Mouse (Mus musculus) midbrain, embryonic 16.5 days (tissue): ENCODE measurements around the gene Mrps26. TPM values are rescaled to one million over a fixed set of nuclear protein-coding genes. Genes with fewer than 3 reads are reported as not detected.
"Not testable (repeated sequence)": the region's sequence is repeated elsewhere in the genome, so short reads cannot be mapped to it uniquely, and the experiment has no call there.

Source experiments
- ATAC-seq: fragments of 200-750 bp; cut with Nextera tagmentation; 2 replicates; pipeline ENCODE4 v1.8.0; 2017; ENCODE audit warnings: moderate TSS enrichment
- H3K27ac ChIP-seq: fragments of 300-500 bp; sonication (generic); 2 replicates; pipeline ENCODE4 v1.5.1; 2014; ENCODE audit warnings: mild to moderate bottlenecking, low read length, mixed read lengths
- H3K27me3 ChIP-seq: fragments of 300-500 bp; sonication (generic); 2 replicates; pipeline ENCODE4 v1.6.1; 2014; ENCODE audit warnings: low read depth, low read length, mixed read lengths; ENCODE audit not compliant: control insufficient read depth, insufficient read depth
- H3K36me3 ChIP-seq: fragments of 300-500 bp; sonication (generic); 2 replicates; pipeline ENCODE4 v1.6.1; 2014; ENCODE audit warnings: mild to moderate bottlenecking, low read length, moderate library complexity, mixed read lengths; ENCODE audit not compliant: control insufficient read depth, insufficient read depth
- H3K4me1 ChIP-seq: fragments of 300-500 bp; sonication (generic); 2 replicates; pipeline ENCODE4 v1.6.1; 2014; ENCODE audit warnings: mild to moderate bottlenecking, low read length, mixed read lengths; ENCODE audit not compliant: control insufficient read depth, insufficient read depth
- H3K4me2 ChIP-seq: fragments of 300-500 bp; sonication (generic); 2 replicates; pipeline ENCODE4 v1.6.1; 2014; ENCODE audit warnings: mild to moderate bottlenecking, low read length, mixed read lengths
- H3K4me3 ChIP-seq: fragments of 300-500 bp; sonication (generic); 2 replicates; pipeline ENCODE4 v1.5.1; 2014; ENCODE audit warnings: low read depth, mild to moderate bottlenecking, low read length, moderate library complexity, mixed read lengths
- H3K9ac ChIP-seq: fragments of 300-500 bp; sonication (generic); 2 replicates; pipeline ENCODE4 v1.6.1; 2014; ENCODE audit warnings: low read depth, low read length, mixed read lengths
- H3K9me3 ChIP-seq: fragments of 300-500 bp; sonication (generic); replicated peaks from 2 replicates; pipeline ENCODE4 v1.6.1; 2014; ENCODE audit warnings: mild to moderate bottlenecking, low read length, mixed read lengths; ENCODE audit not compliant: control insufficient read depth, poor library complexity, severe bottlenecking
- WGBS: fragments of 180-500 bp; shearing (Covaris S2); extraction: QIAGEN DNeasy Blood & Tissue Kit; methylation state at CpG from one replicate; pipeline ENCODE4 v1.1.7; 2014; 5-methylcytosine and 5-hydroxymethylcytosine counted together
- polyA plus RNA-seq: library from polyadenylated mRNA; unstranded; fragments of >200 nt; fragmentation: Nextera tagmentation; extraction: Ambion mirVana; gene quantifications from 2 replicates; pipeline ENCODE4 v1.2.1, GENCODE M21; 2015

Gene Mrps26
- polyA plus RNA-seq = 99.4 and 109 TPM in 2 replicates

DNA sequence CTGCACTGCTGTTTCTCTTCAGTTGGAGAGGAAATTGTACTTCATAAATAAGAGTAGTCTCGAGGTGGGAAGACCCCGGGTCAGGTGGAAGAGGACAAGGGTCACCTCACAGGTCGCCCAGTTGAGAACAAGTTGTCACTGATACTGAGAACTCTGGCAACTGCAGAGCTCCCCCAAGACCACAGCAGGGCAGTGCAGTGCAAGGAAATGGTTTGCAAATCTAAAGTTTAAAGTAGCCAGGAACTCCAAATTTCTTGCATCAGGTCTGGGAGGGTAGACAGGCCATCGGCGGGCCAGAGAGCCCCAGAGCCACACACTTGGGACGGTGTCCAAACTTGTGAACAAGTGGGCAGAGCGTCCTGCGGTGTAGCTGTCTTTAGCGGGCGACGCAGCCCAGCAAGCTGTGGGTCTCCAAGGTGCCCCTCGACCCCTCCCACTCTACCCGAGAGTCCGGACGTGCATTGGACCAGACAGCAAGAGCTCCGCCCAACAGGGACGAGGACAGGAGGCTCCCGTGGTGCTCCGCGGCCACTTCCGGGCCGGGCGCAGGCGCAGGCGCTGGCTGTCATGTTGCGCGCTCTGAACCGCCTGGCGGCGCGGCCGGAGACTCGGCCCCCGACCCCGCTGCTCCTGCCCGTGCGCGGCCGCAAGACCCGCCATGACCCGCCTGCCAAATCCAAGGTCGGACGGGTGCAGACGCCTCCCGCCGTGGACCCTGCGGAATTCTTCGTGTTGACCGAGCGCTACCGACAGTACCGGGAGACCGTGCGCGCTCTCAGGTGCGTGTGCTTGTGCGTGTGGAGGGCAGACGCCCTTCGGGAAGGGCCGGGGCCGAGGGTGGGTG, at the start of gene Mrps26:
Mrps26 (plus strand) TSS at position 531 of the 844 bp plus-strand sequence.
- Histone ChIP-seq H3K9me3 (no peaks in the 10 kb centered on the region), H3K27me3 (no peaks in the 10 kb centered on the region), H3K4me1 (peaks cover 18% of the 10 kb centered on the region), H3K4me3 (peak within 1 kb of the TSS; percentile 77), H3K4me2 (peak within 1 kb of the TSS; percentile 89), H3K9ac (peak within 1 kb of the TSS; percentile 94), H3K36me3 (peaks cover 7% of the 10 kb centered on the region; the same call in 1 of the 2 replicates), H3K27ac (peak within 1 kb of the TSS; percentile 70)
- under 1% methylated on average over 61 of the region's 61 CpGs for WGBS
- ATAC-seq = peak; percentile 99

DNA sequence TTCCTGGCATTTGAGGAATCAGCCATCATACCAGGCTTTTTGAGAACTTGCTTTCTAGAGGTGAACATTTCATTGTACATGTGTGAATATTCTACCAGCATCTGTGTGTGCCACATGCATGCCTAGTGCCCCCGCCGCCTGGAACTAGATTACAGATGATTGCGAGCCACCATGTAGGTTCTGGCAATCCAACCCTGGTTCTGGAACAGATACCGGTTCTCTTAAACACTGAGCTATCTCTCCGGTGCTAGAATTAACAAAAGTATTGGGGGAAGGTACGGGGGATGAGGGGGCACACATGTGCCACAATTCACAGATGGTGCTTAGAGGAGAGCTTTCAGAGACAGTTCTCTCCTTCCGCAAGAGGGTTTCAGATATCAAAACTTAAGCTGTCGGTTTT, 49.6 kb upstream of the Mrps26 start:
- Histone ChIP-seq H3K4me3 (no peak overlapping the region), H3K27me3 (no peaks in the 10 kb centered on the region), H3K9me3 (no peaks in the 10 kb centered on the region), H3K27ac (no peak overlapping the region), H3K4me1 (no peaks in the 10 kb centered on the region), H3K4me2 (no peak overlapping the region), H3K9ac (no peak overlapping the region), H3K36me3 (peaks cover 15% of the 10 kb centered on the region)
- ATAC-seq = no peak
- WGBS = 96% methylated on average over 8 of the region's 8 CpGs

- no peak for ATAC-seq
- no peak overlapping the region for H3K4me2 ChIP-seq
- peaks cover 19% of the 10 kb centered on the region for H3K36me3 ChIP-seq
- no peak overlapping the region for H3K27ac ChIP-seq
- no peaks in the 10 kb centered on the region for H3K9me3 ChIP-seq
- H3K4me1 ChIP-seq = no peaks in the 10 kb centered on the region
- 14% methylated on average over 5 of the region's 5 CpGs for WGBS
- no peak overlapping the region for H3K4me3 ChIP-seq
- no peaks in the 10 kb centered on the region for H3K27me3 ChIP-seq
- no peak overlapping the region for H3K9ac ChIP-seq
Measured at GRCm38 (mm10) chr2:130515791-130516190, 47.8 kb upstream of the Mrps26 start.

- no peak overlapping the region for H3K27ac ChIP-seq
- H3K36me3 ChIP-seq = peaks cover 22% of the 10 kb centered on the region
- no peak overlapping the region for H3K4me2 ChIP-seq
- WGBS = 96% methylated on average over 2 of the region's 2 CpGs
- H3K9ac ChIP-seq = no peak overlapping the region
- no peak for ATAC-seq
- H3K27me3 ChIP-seq = no peaks in the 10 kb centered on the region
- no peak overlapping the region for H3K4me3 ChIP-seq
- no peaks in the 10 kb centered on the region for H3K4me1 ChIP-seq
- H3K9me3 ChIP-seq = no peaks in the 10 kb centered on the region
Measured at GRCm38 (mm10) chr2:130521927-130522326, 41.6 kb upstream of the Mrps26 start.

DNA sequence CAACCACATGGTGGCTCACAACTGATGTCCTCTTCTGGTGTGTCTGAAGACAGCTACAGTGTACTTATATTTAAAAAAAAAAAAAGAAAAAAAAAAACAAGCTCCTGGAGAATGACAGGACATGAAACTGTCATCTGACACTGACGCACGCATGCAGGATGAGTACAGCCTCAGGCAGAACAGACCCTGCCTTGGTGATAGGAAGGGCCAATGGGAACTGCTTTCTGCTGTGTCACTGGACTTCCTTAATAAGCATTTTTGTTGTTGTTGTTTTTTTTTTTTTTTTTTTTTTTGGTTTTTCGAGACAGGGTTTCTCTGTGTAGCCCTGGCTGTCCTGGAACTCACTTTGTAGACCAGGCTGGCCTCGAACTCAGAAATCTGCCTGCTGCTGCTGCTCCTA, 38.1 kb upstream of the Mrps26 start:
- H3K4me2 ChIP-seq, H3K4me1 ChIP-seq, H3K4me3 ChIP-seq, H3K27ac ChIP-seq, H3K36me3 ChIP-seq, H3K27me3 ChIP-seq, ATAC-seq, H3K9me3 ChIP-seq, H3K9ac ChIP-seq: not testable (repeated sequence)
- 93% methylated on average over 3 of the region's 4 CpGs for WGBS

- no peak for ATAC-seq
- Histone ChIP-seq H3K9me3 (no peaks in the 10 kb centered on the region), H3K4me3 (no peak overlapping the region), H3K36me3 (peaks cover 3% of the 10 kb centered on the region; the same call in 1 of the 2 replicates), H3K27me3 (no peaks in the 10 kb centered on the region), H3K9ac (no peak overlapping the region), H3K4me1 (no peaks in the 10 kb centered on the region), H3K4me2 (no peak overlapping the region), H3K27ac (no peak overlapping the region)
- 78% methylated on average over 6 of the region's 6 CpGs for WGBS
Measured at GRCm38 (mm10) chr2:130528457-130528856, 35.1 kb upstream of the Mrps26 start.

GRCm38 (mm10) chr2:130529290-130529689, 34.3 kb upstream of the Mrps26 start:
- H3K36me3 ChIP-seq = peaks cover 7% of the 10 kb centered on the region
- no peaks in the 10 kb centered on the region for H3K27me3 ChIP-seq
- no peak overlapping the region for H3K4me3 ChIP-seq
- no peaks in the 10 kb centered on the region for H3K4me1 ChIP-seq
- H3K9ac ChIP-seq = no peak overlapping the region
- no peaks in the 10 kb centered on the region for H3K9me3 ChIP-seq
- 82% methylated on average over 2 of the region's 2 CpGs for WGBS
- no peak for ATAC-seq
- H3K27ac ChIP-seq = no peak overlapping the region
- H3K4me2 ChIP-seq = no peak overlapping the region

GRCm38 (mm10) chr2:130529925-130530324, 33.6 kb upstream of the Mrps26 start:
- 82% methylated on average over 7 of the region's 7 CpGs for WGBS
- H3K4me3 ChIP-seq = no peak overlapping the region
- no peaks in the 10 kb centered on the region for H3K27me3 ChIP-seq
- H3K4me2 ChIP-seq = no peak overlapping the region
- no peak overlapping the region for H3K27ac ChIP-seq
- no peak for ATAC-seq
- peaks cover 7% of the 10 kb centered on the region for H3K36me3 ChIP-seq
- no peaks in the 10 kb centered on the region for H3K4me1 ChIP-seq
- H3K9me3 ChIP-seq = no peaks in the 10 kb centered on the region
- no peak overlapping the region for H3K9ac ChIP-seq

GRCm38 (mm10) chr2:130532201-130532600, 31.3 kb upstream of the Mrps26 start:
- H3K4me2 ChIP-seq = no peak overlapping the region
- peaks cover 7% of the 10 kb centered on the region for H3K36me3 ChIP-seq
- no peak for ATAC-seq
- H3K4me3 ChIP-seq = no peak overlapping the region
- H3K9ac ChIP-seq = no peak overlapping the region
- no peak overlapping the region for H3K27ac ChIP-seq
- H3K27me3 ChIP-seq = no peaks in the 10 kb centered on the region
- no peaks in the 10 kb centered on the region for H3K4me1 ChIP-seq
- H3K9me3 ChIP-seq = no peaks in the 10 kb centered on the region
- 95% methylated on average over 2 of the region's 2 CpGs for WGBS
